11 mouse cellular contexts compared by ENCODE assay signal in genomic region chr11:116627072-116628020, GRCm38 (mm10). TPM values are rescaled to one million over a fixed set of nuclear protein-coding genes. Genes with fewer than 3 reads are reported as not detected.
DNase-seq lines count a peak whose midpoint lies in the region; ATAC-seq and TF ChIP-seq lines count a peak whose summit lies in the region.
"Had no signal": no experiment of that assay in that cellular context is flagged by ENCODE, and none has a peak within 500 bp of the region (broad histone marks: within the 10 kb centered on the region; RNA-seq: fewer than 3 reads in every experiment).

No protein-coding gene starts in this region.

- H3K9ac ChIP-seq in heart, embryonic 12.5 days = no peak overlapping the region
- no peak overlapping the region for H3K9ac ChIP-seq in heart, postnatal 0 days (replicated peaks; ENCODE audit: low read depth, low read length)
- no peak overlapping the region for H3K9ac ChIP-seq in forebrain, embryonic 13.5 days

- no peak for TF ChIP-seq POLR2A in small intestine, adult 2 months (IDR thresholded peaks at IDR 0.05; ENCODE audit: low read depth, low read length)

- intact Hi-C loops in heart, postnatal 25 days (cut with DNase I) = loop anchor here (1.0 to 2.0 kb wide), 3 partner anchors 25 to 127 kb away; no protein-coding TSS in a partner anchor

- no peak for ATAC-seq in heart, embryonic 12.5 days (ENCODE audit: insufficient number of reproducible peaks, low FRiP score)
- 0 out of 2 replicates have a peak, but pooled peaks have one; percentile 13 for ATAC-seq in heart, postnatal 0 days (ENCODE audit: insufficient read depth, low read depth)
- no peak for ATAC-seq in forebrain, embryonic 13.5 days

- H3K4me3 ChIP-seq in heart, embryonic 12.5 days = no peak overlapping the region
- no peak overlapping the region for H3K4me3 ChIP-seq in heart, postnatal 0 days (ENCODE audit: low read depth, low read length)
- H3K4me3 ChIP-seq in small intestine, adult 2 months (ENCODE audit: low read depth, low read length) = no peak overlapping the region
- no peak overlapping the region for H3K4me3 ChIP-seq in forebrain, embryonic 13.5 days

- TF ChIP-seq EP300 in heart, postnatal 0 days (IDR thresholded peaks at IDR 0.05; ENCODE audit: low read depth) = no peak

- TF ChIP-seq CTCF in heart, postnatal 0 days (IDR thresholded peaks at IDR 0.05; ENCODE audit: low read depth) = peak; percentile 39
- peak; percentile 20; the same call in 1 of the 2 replicates for TF ChIP-seq CTCF in small intestine, adult 2 months (IDR thresholded peaks at IDR 0.05; ENCODE audit: extremely low read depth, insufficient read length, insufficient replicate concordance, low read depth, low read length)

- H3K36me3 ChIP-seq in heart, embryonic 12.5 days = no peaks in the 10 kb centered on the region
- H3K36me3 ChIP-seq in heart, postnatal 0 days (replicated peaks; ENCODE audit: control insufficient read depth, insufficient read depth, low read length) = no peaks in the 10 kb centered on the region
- no peaks in the 10 kb centered on the region for H3K36me3 ChIP-seq in small intestine, adult 2 months (ENCODE audit: control insufficient read depth, insufficient read depth, low read length)
- H3K36me3 ChIP-seq in forebrain, embryonic 13.5 days (ENCODE audit: poor library complexity, severe bottlenecking) = no peaks in the 10 kb centered on the region

- DNase-seq in heart, postnatal 25 days (ENCODE audit: low spot score) = no peak
- peak; percentile 49 for DNase-seq in thymus, postnatal 14 days
- no peak for DNase-seq in thymus, postnatal 36 days
- no peak for DNase-seq in heart, postnatal 0 days (ENCODE audit: low spot score)
- no peak for DNase-seq in gastrocnemius, postnatal 10 days

- no peaks in the 10 kb centered on the region for H3K9me3 ChIP-seq in heart, embryonic 12.5 days (replicated peaks)
- H3K9me3 ChIP-seq in heart, postnatal 0 days (replicated peaks; ENCODE audit: control insufficient read depth, low read length) = no peaks in the 10 kb centered on the region
- H3K9me3 ChIP-seq in forebrain, embryonic 13.5 days (replicated peaks) = no peaks in the 10 kb centered on the region

- peaks cover 56% of the 10 kb centered on the region for H3K4me1 ChIP-seq in heart, embryonic 12.5 days (replicated peaks)
- H3K4me1 ChIP-seq in heart, postnatal 0 days (ENCODE audit: control insufficient read depth, insufficient read depth) = peaks cover 21% of the 10 kb centered on the region
- peaks cover 7% of the 10 kb centered on the region; the same call in 1 of the 2 replicates for H3K4me1 ChIP-seq in small intestine, adult 2 months (ENCODE audit: control insufficient read depth, insufficient read depth, insufficient read length, low read length)
- peaks cover 17% of the 10 kb centered on the region for H3K4me1 ChIP-seq in forebrain, embryonic 13.5 days

- WGBS in heart, embryonic 12.5 days = 30% methylated on average over 10 of the region's 10 CpGs
- 39% methylated on average over 10 of the region's 10 CpGs for WGBS in heart, postnatal 0 days
- WGBS in small intestine, adult 2 months = 32% methylated on average over 10 of the region's 10 CpGs
- 33% methylated on average over 10 of the region's 10 CpGs for WGBS in forebrain, embryonic 13.5 days

- no peaks in the 10 kb centered on the region for H3K27me3 ChIP-seq in heart, embryonic 12.5 days (replicated peaks)
- H3K27me3 ChIP-seq in heart, postnatal 0 days (ENCODE audit: control insufficient read depth, insufficient read depth, low read length) = no peaks in the 10 kb centered on the region
- H3K27me3 ChIP-seq in small intestine, adult 2 months (ENCODE audit: control insufficient read depth, insufficient read depth, low read length) = no peaks in the 10 kb centered on the region
- H3K27me3 ChIP-seq in forebrain, embryonic 13.5 days = peaks cover 29% of the 10 kb centered on the region

- no peak overlapping the region for H3K4me2 ChIP-seq in heart, embryonic 12.5 days
- H3K4me2 ChIP-seq in heart, postnatal 0 days (ENCODE audit: low read depth, low read length) = no peak overlapping the region
- H3K4me2 ChIP-seq in forebrain, embryonic 13.5 days = no peak overlapping the region

- peak overlapping the region; percentile 20 for H3K27ac ChIP-seq in heart, embryonic 12.5 days (ENCODE audit: poor library complexity, severe bottlenecking)
- no peak overlapping the region for H3K27ac ChIP-seq in heart, postnatal 0 days (ENCODE audit: low read depth)
- H3K27ac ChIP-seq in small intestine, adult 2 months (ENCODE audit: insufficient read depth, low read depth, low read length) = no peak overlapping the region
- no peak overlapping the region for H3K27ac ChIP-seq in forebrain, embryonic 13.5 days

RNA-seq across cellular contexts. Expression of gene Rhbdf2, which starts 0.5 kb away (rescaled TPM):
- 7.5 and 8.1 TPM in 2 replicates for polyA plus RNA-seq in heart, embryonic 12.5 days (2016; fragmentation: Nextera tagmentation; extraction: Ambion mirVana)
- 10 to 100 TPM; 10.6 to 12.8 TPM for total RNA-seq in heart, postnatal 25 days (2021)
- total RNA-seq in heart, postnatal 0 days (2014; rRNA removed; ENCODE audit: low replicate concordance) = 19.0 and 25.5 TPM in 2 replicates
- 5.8 and 6.1 TPM in 2 replicates for polyA plus RNA-seq in heart, postnatal 0 days (2015; fragmentation: Nextera tagmentation; extraction: Ambion mirVana)
- polyA plus RNA-seq in small intestine, adult 2 months (2012; rRNA removed) = 25.3 and 40.8 TPM in 2 replicates
- 1 to 10 TPM; 5.2 to 8.4 TPM for total RNA-seq in gastrocnemius, postnatal 10 days (2021)
- polyA plus RNA-seq in forebrain, embryonic 13.5 days (2015; fragmentation: Nextera tagmentation; extraction: Ambion mirVana) = 0.87 and 0.98 TPM in 2 replicates

RNA-seq across cellular contexts. Expression of gene Prcd, which starts 26.0 kb away (rescaled TPM):
- polyA plus RNA-seq in heart, embryonic 12.5 days (2016; fragmentation: Nextera tagmentation; extraction: Ambion mirVana) = 0.73 TPM in 1 of 2 replicates, not detected in the other
- total RNA-seq in heart, postnatal 25 days (2021) = 1 to 10 TPM; 1.0 to 1.6 TPM
- total RNA-seq in heart, postnatal 0 days (2014; rRNA removed; ENCODE audit: low replicate concordance) = not detected in 2 replicates
- polyA plus RNA-seq in heart, postnatal 0 days (2015; fragmentation: Nextera tagmentation; extraction: Ambion mirVana) = 2.5 and 2.6 TPM in 2 replicates
- 0.30 TPM in 1 of 2 replicates, not detected in the other for polyA plus RNA-seq in small intestine, adult 2 months (2012; rRNA removed)
- total RNA-seq in gastrocnemius, postnatal 10 days (2021) = under 1 TPM in 1 of 2 experiments, not detected in 1; 0.81 TPM
- polyA plus RNA-seq in forebrain, embryonic 13.5 days (2015; fragmentation: Nextera tagmentation; extraction: Ambion mirVana) = 0.79 and 0.80 TPM in 2 replicates
- total RNA-seq: neutrophil, adult 5-6 weeks had no signal

RNA-seq across cellular contexts. Expression of gene Cygb, which starts 26.8 kb away (rescaled TPM):
- 1.3 and 1.4 TPM in 2 replicates for polyA plus RNA-seq in heart, embryonic 12.5 days (2016; fragmentation: Nextera tagmentation; extraction: Ambion mirVana)
- total RNA-seq in heart, postnatal 25 days (2021) = 10 to 100 TPM; 34.8 to 49.8 TPM
- 11.4 and 38.8 TPM in 2 replicates for total RNA-seq in heart, postnatal 0 days (2014; rRNA removed; ENCODE audit: low replicate concordance)
- polyA plus RNA-seq in heart, postnatal 0 days (2015; fragmentation: Nextera tagmentation; extraction: Ambion mirVana) = 21.1 and 21.6 TPM in 2 replicates
- polyA plus RNA-seq in small intestine, adult 2 months (2012; rRNA removed) = 14.2 and 23.7 TPM in 2 replicates
- 10 to 100 TPM; 26.6 to 30.3 TPM for total RNA-seq in gastrocnemius, postnatal 10 days (2021)
- polyA plus RNA-seq in forebrain, embryonic 13.5 days (2015; fragmentation: Nextera tagmentation; extraction: Ambion mirVana) = 8.8 and 9.3 TPM in 2 replicates

RNA-seq across cellular contexts. Expression of gene Aanat, which starts 41.1 kb away (rescaled TPM):
- polyA plus RNA-seq in heart, embryonic 12.5 days (2016; fragmentation: Nextera tagmentation; extraction: Ambion mirVana) = not detected in 2 replicates
- not detected for total RNA-seq in heart, postnatal 25 days (2021)
- total RNA-seq in heart, postnatal 0 days (2014; rRNA removed; ENCODE audit: low replicate concordance) = not detected in 2 replicates
- polyA plus RNA-seq in heart, postnatal 0 days (2015; fragmentation: Nextera tagmentation; extraction: Ambion mirVana) = not detected in 2 replicates
- not detected in 2 replicates for polyA plus RNA-seq in small intestine, adult 2 months (2012; rRNA removed)
- total RNA-seq in gastrocnemius, postnatal 10 days (2021) = not detected
- polyA plus RNA-seq in forebrain, embryonic 13.5 days (2015; fragmentation: Nextera tagmentation; extraction: Ambion mirVana) = 0.25 and 0.39 TPM in 2 replicates
- total RNA-seq: adrenal gland, postnatal 36 days; neutrophil, adult 5-6 weeks had no signal
- polyA plus RNA-seq: lung, embryonic 16.5 days had no signal

RNA-seq across cellular contexts. Expression of gene Ube2o, which starts 46.1 kb away (rescaled TPM):
- polyA plus RNA-seq in heart, embryonic 12.5 days (2016; fragmentation: Nextera tagmentation; extraction: Ambion mirVana) = 18.1 and 19.9 TPM in 2 replicates
- total RNA-seq in heart, postnatal 25 days (2021) = 10 to 100 TPM; 31.4 to 37.1 TPM
- 17.2 and 34.8 TPM in 2 replicates for total RNA-seq in heart, postnatal 0 days (2014; rRNA removed; ENCODE audit: low replicate concordance)
- polyA plus RNA-seq in heart, postnatal 0 days (2015; fragmentation: Nextera tagmentation; extraction: Ambion mirVana) = 4.1 and 5.2 TPM in 2 replicates
- 7.2 and 7.9 TPM in 2 replicates for polyA plus RNA-seq in small intestine, adult 2 months (2012; rRNA removed)
- total RNA-seq in gastrocnemius, postnatal 10 days (2021) = 10 to 100 TPM; 20.7 to 24.9 TPM
- 11.9 and 12.1 TPM in 2 replicates for polyA plus RNA-seq in forebrain, embryonic 13.5 days (2015; fragmentation: Nextera tagmentation; extraction: Ambion mirVana)
